Mouse (Mus musculus) cerebral cortex, adult 2 months (tissue): Measurements from ENCODE around the gene 5730596B20Rik.

Experiments used
- WGBS: fragments of 180-500 bp; shearing (Covaris S2); methylation state at CpG from one replicate; pipeline ENCODE4 v1.1.7; 2018; 5-methylcytosine and 5-hydroxymethylcytosine counted together

5730596B20Rik gene

DNA sequence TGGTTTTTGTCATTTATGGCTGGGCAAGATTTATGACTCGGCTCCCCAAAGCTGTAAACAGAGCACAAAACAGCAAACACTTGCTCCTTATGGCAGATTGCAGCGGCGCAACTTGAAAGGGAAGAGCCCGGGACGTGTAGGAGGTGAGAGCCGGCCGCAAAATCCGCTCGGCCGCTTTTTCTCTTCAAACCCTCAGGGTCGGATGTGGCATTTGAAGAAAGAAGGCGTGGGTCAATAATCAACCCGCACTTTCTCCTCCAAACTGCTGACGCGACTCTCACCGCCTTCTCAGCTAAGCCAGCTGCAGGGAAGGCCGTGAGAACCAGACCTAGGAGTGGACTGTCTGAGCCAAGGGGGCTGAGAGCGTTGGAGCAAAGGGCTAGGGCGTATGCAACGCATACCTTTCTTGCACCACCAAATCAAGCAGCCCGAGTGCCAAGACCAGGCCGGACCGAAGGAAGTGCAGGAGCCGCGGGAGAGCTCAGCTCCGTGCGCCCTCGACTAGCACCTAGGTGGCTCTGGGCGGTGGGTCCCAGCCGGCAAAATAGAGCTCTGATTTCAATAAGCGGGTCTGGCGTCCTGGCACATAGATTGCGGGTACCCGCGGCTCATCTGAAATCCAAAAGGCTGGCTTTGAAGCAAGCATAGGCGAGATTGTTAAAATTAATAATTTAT, at the start of gene 5730596B20Rik:
5730596B20Rik (plus strand) TSS at position 438 of the 675 bp plus-strand sequence.
- 3% methylated on average over 36 of the region's 36 CpGs for WGBS

DNA sequence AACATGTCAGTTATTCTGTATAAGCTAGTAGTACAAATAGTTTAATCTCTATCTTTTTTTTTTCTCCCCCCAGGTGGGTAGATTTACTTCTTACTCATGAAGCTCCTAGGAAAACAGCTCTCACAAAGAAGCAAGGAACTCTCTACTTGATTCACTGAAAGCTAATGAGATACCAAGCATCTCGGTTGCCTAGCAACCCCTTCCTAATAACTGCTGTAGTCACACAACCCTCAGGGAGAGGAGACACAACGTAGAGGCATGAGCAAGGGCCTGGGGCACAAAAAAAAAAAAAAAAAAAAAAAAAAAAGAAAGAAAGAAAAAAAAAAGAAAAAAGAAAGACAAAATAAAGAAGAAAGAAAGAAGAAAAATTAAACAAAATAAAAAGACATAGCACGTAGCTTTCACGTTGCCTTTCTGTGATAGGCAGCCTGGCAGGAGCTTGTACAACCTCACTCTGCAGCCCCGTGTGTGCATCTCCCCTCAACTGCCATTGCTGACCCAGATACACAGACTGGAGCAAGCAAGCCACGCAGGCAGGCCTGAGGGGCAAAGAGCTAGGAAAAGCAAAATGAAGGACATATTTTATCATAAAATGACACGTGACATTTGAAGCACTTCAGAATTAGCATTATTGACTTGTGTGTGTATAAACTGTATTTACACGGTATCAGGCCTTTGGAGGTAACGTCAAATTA, 39.3 kb upstream of the 5730596B20Rik start:
- 66% methylated on average over 9 of the region's 9 CpGs for WGBS

DNA sequence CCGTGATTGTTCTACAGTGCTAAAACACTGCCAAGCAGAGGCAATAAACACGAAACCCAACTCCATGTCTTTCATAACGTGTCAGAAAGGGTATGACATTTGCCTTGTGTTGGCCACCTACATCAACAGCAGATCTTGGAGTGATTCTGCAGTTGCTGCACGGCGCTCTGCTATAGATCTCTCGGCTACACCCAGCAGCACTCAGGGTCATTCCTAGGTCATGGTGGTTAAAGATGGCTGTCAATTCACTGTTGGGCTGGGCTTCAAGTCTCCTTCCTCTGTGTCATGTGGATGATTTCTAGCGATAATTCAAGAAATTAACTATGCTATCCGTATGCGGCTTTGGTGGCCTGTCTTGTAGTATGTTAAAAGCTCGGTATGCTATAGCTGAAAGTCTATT, 38.7 kb upstream of the 5730596B20Rik start:
- WGBS: 92% methylated on average over 10 of the region's 10 CpGs

DNA sequence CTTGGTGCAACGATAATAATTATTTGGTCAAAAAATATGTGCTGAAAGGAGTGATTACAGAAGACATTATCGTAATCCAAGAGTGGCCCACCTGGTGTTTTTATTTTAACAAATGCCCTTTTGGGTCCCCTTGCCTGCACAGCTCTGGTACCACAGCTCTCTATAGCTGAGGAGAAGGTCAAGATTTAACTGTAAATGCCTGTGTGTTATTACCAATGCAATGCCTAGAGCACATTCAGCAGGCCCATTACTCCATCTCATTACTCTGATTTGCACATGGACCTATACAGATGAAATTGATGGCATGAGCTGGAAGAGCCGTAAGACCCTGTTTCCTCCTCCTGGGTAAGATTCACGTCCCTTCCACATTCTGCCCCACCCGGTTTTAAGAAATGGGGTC, 38.2 kb upstream of the 5730596B20Rik start:
- WGBS: 92% methylated on average over 5 of the region's 5 CpGs

DNA sequence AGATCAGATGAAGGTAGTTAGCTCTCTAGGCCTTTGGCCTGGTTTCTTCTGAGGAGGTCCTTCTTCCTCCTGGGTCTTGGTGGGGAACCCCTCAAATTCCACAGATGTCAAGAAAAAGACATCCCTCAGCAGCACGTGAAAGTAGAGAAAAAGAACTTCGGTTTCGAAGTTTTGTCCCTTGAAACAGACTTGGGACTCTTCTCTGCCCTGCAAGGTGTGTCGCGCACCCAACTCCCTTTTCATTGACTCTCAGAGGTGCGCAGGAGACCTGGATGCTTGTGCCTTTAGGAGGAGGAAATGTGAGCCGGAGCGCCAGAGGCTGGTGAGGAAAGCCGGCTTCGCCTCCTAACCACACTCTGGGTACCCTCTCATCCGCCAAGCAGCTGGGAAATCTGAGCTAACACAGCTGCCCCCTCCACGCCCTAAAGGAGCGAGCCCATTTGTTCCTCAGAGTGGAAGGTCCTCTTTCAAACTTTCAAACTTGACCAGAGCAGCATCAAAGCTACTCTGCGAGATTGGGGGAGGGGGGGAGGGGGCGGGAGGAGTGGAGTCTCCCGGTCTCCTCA, 26.8 kb upstream of the 5730596B20Rik start:
- 7% methylated on average over 16 of the region's 16 CpGs for WGBS

DNA sequence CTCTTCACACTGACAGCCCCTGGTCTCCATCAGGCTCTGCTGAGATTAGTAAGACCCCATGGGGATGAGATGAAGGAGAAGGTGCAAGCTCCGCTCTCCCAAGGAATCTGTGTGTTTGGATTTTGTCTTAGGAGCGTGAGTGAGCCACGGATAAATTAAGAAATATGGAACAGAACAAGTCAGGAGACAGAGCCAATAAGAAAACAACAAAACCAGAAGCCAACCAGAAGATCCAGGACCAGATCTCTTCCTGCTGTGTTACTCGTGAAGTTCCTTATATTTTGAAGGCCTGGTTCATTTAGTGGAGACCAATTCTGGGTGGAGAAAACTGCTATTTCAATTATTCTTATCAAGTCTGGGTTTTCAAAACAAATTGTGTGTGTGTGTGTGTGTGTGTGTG, 25.7 kb upstream of the 5730596B20Rik start:
- WGBS: 16% methylated on average over 4 of the region's 4 CpGs

DNA sequence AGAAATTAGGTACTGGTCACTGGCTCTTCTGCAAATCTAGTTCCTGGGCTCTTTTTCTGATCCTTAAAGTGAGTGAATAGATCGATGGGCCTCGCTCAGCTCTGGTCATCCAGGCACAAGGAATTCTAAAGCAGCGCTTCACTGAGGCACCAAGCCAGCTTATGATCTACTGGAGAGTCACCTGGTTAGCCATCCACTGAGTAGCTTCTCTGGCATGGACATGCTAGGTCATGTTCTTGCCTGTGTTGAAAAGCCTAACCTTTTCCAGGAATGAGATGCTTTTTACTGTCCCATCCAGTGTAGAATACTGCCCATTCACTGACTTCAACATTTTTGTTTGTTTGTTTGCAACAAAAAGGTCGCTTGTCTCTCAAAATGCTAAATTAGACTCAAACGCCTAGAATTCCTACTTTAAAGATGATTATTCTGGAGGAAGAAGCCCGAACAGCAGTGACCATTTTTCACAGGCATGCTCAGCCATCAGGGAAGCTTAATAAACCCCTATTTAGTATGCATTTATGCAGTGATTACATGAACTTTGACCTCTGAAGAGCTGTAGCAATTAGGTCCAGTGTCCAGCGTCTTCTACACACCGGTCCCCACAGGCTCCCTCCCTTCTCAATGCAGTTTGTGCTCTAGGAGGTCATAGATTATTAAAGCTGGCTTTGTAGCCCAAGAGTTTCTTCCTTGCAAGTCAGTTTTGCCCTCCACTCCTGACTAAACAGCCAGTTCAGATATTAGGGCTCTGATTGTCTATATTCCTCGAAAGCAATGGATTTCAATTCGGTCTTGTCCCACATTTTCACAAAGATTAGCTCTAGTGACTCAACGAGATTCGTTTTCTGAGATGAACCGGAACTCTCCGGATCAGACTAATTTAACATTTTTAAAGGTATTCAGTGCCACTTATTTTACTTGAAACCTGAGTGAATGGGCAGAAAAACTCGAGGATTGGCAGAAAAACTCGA, 24.8 kb upstream of the 5730596B20Rik start:
- WGBS: 10% methylated on average over 16 of the region's 16 CpGs

DNA sequence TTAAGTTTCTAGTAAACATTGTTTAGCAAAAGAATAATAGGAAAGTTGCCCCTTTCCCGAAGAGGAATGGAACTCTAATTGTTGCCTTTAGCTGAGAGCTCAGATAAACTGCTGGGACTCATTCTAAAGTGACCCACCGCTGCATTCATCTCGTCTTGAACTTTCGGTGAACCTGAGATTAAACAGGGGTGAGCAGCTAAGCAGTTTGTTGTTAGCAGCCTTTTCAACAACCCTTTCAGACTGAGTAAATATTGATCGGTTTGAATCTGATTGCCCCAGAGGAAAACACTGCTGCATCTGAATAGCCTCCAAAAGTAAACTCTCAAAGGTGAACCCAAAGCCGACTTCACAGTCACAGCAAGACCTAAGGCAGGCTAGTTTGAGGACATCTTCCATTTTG, 24.0 kb upstream of the 5730596B20Rik start:
- 4% methylated on average over 6 of the region's 6 CpGs for WGBS

DNA sequence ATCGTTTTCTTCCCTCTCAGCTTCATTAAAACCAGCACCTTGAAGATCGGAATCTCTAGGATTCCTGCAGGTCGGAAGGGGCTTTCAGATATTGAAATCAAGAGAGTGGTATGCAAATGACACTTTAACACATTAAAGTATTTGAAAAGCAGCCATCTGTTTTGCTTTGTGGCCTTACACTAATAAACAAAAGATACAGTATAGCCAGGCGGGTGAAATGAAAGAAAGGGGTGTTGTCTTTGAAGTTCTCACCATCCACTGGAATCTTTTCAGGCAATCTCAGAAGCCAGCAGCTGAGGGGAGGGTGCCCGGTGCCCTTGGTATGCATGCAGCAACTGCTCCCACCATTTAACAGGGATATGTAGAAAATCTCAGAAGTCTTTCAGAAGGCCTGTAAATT, 23.3 kb upstream of the 5730596B20Rik start:
- WGBS: 30% methylated on average over 5 of the region's 5 CpGs

DNA sequence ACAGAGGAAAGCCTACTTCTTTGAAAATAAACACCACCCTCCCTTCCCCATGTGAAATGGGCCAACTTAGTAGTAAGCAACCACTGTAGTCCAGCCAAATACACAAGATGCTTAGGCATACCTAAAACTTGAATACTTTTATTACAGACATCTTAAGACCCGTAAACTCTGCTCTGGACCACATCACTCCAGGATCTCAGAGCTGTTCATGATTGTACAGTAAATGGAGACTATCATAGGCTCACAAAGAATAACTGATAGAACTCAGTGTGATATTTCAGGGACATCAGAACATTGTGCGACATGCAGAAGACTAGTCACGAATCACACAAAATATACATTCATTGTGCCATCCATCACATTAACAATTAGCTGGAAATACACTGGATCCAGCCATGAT, 21.8 kb upstream of the 5730596B20Rik start:
- WGBS: 41% methylated on average over 3 of the region's 3 CpGs

DNA sequence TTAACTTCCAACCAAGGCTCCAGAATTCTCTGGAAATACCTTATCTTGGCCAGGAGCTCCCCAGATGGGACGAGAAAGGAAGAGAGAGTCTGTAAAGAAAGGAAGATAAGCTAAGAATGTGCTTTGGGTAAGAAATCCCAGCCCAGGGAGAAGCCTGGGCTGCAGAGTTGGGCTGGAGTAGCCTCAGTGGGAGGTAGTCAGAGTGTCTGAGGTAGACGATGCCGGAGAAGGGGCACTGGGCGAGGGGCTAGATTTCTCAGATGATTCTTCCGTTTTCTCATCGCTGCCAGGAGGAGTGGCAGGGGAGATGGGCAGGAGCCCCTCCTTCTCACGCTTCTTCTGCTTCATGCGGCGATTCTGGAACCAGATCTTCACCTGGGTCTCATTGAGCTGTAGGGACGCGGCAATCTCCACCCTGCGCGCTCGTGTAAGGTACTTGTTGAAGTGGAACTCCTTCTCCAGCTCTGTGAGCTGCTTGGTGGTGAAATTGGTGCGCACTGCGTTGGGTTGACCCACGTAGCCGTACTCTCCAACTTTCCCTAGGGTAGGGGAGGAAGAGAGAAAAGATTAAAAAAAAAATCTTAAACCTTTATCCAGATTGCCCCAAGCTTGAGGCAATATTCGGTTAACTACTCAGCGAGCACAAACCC, 20.6 kb upstream of the 5730596B20Rik start:
- WGBS: 3% methylated on average over 20 of the region's 20 CpGs

DNA sequence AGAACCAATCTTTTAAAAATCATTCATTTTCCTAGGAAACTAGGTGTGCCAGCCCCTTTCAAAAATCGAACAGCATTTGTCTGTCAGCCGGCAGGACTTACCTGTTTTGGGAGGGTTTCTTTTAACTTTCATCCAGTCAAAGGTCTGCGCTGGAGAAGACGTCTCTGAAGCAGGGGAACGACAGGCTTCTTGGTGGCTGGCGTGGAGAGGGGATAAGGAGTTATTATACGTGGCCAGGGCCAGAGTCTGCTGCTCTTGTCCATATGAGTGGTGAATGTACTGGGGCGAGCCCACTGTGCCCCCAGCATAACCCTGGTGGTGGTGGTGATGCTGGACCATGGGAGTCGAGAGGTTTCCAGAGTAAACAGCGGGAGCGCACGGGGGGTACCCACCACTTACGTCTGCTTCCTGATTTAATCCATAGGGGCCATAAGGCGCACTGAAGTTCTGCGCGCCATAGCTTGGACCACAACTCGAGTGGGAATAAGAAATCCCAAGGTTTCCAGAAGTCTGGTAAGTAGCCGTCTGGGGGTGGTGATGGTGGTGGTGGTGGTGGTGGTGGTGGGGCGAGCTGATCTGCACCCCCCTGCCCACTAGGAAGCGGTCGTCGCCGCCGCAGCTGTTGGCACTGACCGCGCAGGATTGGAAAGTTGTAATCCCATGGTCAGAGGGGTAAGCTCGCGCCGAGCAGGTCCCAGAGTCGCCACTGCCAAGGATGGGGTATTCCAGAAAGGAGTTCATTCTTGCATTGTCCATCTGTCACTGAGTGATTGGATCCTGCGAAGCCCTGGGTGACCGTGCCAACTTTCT, 19.6 kb upstream of the 5730596B20Rik start:
- 4% methylated on average over 32 of the region's 32 CpGs for WGBS

DNA sequence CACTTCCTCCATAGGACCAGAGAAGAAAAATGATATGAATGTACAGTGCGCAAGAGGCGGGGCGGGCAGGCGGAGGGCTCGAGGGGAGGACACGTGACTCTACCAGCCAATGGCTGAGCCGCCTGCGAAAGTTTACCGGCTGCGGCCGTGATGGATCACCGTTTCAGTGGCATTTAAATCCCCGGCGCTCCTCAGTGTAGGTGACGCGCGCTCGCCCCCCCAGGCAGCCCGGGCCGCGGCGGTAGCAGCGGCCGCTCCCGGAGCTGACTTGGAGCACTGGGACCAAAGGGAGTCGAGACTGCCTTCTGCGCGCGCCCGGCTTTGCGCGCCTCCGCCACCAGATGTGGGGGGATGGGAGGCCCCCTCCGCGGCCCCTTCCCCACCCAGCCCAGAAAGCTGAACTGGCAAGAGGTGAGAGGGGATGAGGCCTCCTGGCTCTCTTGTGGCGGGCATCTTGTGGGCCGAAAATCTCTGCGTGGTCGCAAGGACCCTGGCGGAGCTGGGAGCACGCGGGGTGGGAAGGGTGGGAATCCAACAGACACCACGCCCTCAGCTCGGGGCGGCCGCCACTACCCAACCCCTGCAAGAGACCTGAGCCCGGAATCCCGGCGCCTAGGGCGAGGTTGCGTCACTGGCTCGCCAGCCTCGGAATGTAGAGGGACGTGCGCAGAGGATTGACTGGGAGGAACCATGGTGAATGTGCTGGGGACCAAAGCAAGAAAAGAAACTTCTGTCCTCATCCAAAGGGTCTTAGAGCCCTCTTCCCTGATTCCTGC, 18.8 kb upstream of the 5730596B20Rik start, which contains the start of gene Hoxa1:
Hoxa1 (minus strand) TSS at position 42 of the 776 bp plus-strand sequence.
- WGBS: under 1% methylated on average over 54 of the region's 55 CpGs

DNA sequence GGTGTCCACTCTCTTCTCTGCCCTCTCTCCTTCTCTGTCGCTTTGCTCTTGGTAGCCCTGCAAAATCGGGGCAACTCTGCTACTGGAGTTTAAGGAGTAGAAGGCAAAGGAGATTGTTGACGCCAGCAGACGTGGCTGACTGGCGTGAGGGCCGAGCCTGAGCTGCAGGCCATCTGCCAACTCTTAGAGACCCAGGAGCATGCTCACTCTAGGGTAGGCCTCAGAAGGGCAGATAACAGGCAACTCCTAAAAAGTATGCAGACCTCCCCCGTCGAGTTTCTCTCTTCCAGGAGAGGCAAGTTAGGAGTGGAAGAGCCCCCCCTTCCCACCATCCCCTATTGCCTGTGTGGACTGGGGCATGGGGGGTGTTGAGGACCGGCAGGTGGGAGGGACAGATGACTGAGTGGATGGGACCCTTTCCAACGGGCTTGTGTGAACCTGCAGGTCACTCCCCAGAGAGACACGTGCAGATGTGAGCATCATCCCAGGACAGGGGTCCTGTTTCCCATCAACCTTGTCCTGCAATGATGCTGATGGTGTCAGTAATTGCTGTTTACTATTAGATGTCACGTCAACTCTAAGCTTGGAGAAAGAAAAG, 18.0 kb upstream of the 5730596B20Rik start:
- WGBS: 5% methylated on average over 12 of the region's 12 CpGs

DNA sequence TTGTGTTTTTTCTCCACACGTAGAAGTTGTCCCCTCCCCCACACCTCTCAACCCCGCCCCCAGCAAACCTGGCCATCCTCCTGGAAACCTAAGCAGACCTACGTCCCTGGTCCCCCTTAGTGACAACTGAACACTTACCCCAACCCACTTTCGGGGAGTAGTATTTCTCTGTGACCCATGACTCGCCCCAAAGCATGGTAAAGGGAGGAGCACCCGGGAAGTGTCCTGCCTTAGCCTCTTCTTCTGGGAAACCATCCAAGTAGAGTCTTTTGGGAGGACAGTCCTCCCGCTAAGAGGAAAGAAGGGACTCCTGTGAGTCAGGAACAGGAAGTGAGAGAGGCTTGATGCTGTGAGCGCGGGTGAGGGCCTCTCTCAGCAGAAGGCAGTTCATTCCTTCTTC, 17.3 kb upstream of the 5730596B20Rik start:
- 5% methylated on average over 9 of the region's 9 CpGs for WGBS

DNA sequence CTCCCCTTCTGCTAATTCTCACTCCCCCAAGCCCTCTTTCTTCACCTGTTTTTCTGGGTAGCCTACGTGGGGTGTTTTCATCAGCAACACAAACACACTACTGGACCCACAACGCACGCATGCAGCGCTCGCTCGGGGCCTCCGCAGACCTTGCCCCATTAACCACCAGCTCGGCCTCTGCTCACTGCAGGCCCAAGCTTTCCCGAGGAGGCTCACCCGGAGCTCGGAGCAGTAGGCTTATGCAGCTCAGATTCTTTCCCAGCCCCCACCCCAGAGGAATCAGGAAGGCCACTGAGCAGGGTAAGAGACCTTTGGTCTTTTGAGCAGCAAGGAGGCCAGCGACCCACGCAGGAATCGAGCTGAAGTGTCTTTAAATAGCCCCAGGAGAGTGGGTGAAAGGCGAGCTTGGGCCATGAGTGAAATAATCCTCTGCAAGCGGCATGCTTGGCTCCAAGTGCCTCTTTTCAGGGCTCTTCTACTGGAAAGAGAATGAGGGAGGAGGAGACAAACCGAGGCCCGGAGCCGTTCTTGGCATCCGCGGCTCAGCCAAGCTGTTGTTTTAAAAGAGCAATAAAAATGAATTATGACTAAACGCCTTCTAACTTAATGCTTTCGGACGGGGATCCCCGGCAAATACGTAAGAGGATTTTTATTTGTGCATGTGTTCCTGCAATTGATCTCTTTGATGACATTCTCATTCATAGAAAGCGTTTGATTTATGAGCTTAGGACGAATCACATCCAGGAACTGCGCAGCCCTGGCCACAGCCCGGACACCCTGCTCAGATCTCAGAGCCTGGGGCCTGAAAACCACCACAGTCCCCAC, 16.6 kb upstream of the 5730596B20Rik start:
- 7% methylated on average over 30 of the region's 30 CpGs for WGBS

DNA sequence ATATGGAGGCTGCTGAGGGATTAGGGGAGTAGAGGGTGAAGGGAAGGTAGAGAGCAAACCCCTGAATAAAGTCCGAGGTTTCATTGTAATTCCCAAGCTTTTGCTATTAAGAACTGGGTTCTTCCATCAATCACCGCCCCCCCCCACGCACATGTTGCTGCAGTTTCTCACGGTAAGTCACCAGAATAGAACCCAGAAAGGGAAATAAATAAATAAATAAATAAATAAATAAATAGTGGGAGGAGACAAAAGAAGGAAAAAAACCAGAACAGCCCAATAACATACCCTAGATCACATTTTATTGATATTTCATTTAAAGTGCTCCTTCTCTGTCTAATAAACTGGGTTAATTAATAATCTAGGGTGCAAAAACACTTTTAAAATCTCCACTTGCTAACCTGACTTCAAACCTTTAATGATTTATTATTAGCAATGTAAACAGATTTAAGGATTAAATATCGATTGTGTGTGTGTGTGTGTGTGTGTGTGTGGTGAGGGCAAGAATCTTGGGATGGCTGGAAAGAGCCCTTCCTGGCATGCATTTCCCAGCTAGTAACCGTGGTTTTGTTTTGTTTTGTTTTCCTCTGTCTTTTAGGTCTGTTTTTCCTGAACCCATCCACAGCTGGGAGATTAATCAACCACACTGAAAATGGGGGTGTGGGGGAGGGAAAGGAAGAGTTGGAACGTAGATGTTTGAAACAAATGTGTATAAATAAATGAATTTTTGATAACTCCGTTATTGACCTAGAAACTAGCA, 15.8 kb upstream of the 5730596B20Rik start:
- 3% methylated on average over 8 of the region's 8 CpGs for WGBS

DNA sequence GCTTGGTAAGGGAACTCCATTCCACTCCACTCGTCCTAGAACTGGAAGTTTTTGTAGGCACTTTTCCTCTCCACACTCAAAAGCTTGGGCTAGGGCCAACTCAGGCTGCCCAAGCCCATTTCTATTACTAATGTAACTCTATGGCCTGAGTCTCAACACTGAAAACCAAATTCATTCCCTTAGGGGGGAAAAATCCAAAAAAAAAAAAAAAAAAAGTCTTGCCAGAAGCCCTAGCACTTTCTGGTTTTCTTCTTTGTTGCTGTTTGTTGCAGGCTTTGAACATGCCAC, 15.3 kb upstream of the 5730596B20Rik start:
- 7% methylated on average over 1 of the region's 1 CpGs for WGBS
